Mouse (Mus musculus) fibroblast of lung, adult 2 months (primary cell): ENCODE measurements around the gene Cdyl.
"Not testable (repeated sequence)": the region's sequence is repeated elsewhere in the genome, so short reads cannot be mapped to it uniquely, and the experiment has no call there.

Experiments used
- DNase-seq: peaks from one replicate; pipeline ENCODE4 v3.0.0-alpha.2; 2011; ENCODE audit warnings: low read depth

The Cdyl gene

GRCm38 (mm10) chr13:35805727-35806126, 146.1 kb downstream of the Cdyl start:
- no peak for DNase-seq

- DNase-seq, result no peak
Observed at GRCm38 (mm10) chr13:35806165-35806564, 146.5 kb downstream of the Cdyl start.

GRCm38 (mm10) chr13:35807016-35807415, 147.4 kb downstream of the Cdyl start:
- DNase-seq, result no peak

GRCm38 (mm10) chr13:35807525-35807924, 147.9 kb downstream of the Cdyl start:
- DNase-seq, result no peak

GRCm38 (mm10) chr13:35807940-35808339, 148.3 kb downstream of the Cdyl start:
- DNase-seq, result no peak

GRCm38 (mm10) chr13:35809252-35810159, 149.9 kb downstream of the Cdyl start:
- DNase-seq, result no peak

- no peak for DNase-seq
Observed at GRCm38 (mm10) chr13:35810160-35810537, 150.5 kb downstream of the Cdyl start.

GRCm38 (mm10) chr13:35811361-35812190, 151.9 kb downstream of the Cdyl start:
- DNase-seq, result no peak

- DNase-seq, result no peak
Observed at GRCm38 (mm10) chr13:35812191-35812440, 152.5 kb downstream of the Cdyl start.

GRCm38 (mm10) chr13:35813348-35814127, 153.9 kb downstream of the Cdyl start:
- no peak for DNase-seq

- DNase-seq, result no peak
Observed at GRCm38 (mm10) chr13:35815205-35815726, 155.6 kb downstream of the Cdyl start.

- peak; percentile 82 for DNase-seq
Observed at GRCm38 (mm10) chr13:35815782-35816368, 156.2 kb downstream of the Cdyl start.

GRCm38 (mm10) chr13:35817626-35818025, 158.0 kb downstream of the Cdyl start:
- no peak for DNase-seq

GRCm38 (mm10) chr13:35818060-35818459, 158.4 kb downstream of the Cdyl start:
- no peak for DNase-seq

GRCm38 (mm10) chr13:35821821-35822454, 162.3 kb downstream of the Cdyl start:
- DNase-seq, result no peak

- DNase-seq, result no peak
Observed at GRCm38 (mm10) chr13:35822795-35823194, 163.2 kb downstream of the Cdyl start.

- DNase-seq, result no peak
Observed at GRCm38 (mm10) chr13:35825639-35826038, 166.0 kb downstream of the Cdyl start.

GRCm38 (mm10) chr13:35832676-35833075, 173.0 kb downstream of the Cdyl start:
- no peak for DNase-seq

GRCm38 (mm10) chr13:35833941-35834340, 174.3 kb downstream of the Cdyl start:
- DNase-seq, result no peak

GRCm38 (mm10) chr13:35835669-35836068, 176.0 kb downstream of the Cdyl start:
- DNase-seq, result no peak

GRCm38 (mm10) chr13:35836501-35836900, 176.9 kb downstream of the Cdyl start:
- DNase-seq, result not testable (repeated sequence)
